Mouse (Mus musculus) E14TG2a.4 (cell line): Measurements from ENCODE around the gene Setd5.

Source experiments
- H3K27me3 ChIP-seq: 2 replicates; pipeline ENCODE4 v1.6.1; 2014; ENCODE audit warnings: low read length, control low read depth; ENCODE audit not compliant: insufficient read depth
- H3K36me3 ChIP-seq: 2 replicates; pipeline ENCODE4 v1.6.1; 2014; ENCODE audit warnings: low read length, control low read depth; ENCODE audit not compliant: insufficient read depth
- H3K4me1 ChIP-seq: replicated peaks from 2 replicates; pipeline ENCODE4 v1.6.1; 2014; ENCODE audit warnings: low read depth, low read length, control low read depth
- H3K4me3 ChIP-seq: replicated peaks from 2 replicates; pipeline ENCODE4 v1.5.1; 2014; ENCODE audit warnings: mild to moderate bottlenecking, low read length
- H3K9me3 ChIP-seq: 2 replicates; pipeline ENCODE4 v1.6.1; 2014; ENCODE audit warnings: low read length, control low read depth
- CTCF ChIP-seq: conservative IDR thresholded peaks from 2 replicates; pipeline ENCODE4 v1.5.1; 2014; ENCODE audit warnings: low read length
- NANOG ChIP-seq: IDR thresholded peaks from 2 replicates; pipeline ENCODE4 v1.6.1; 2014; ENCODE audit warnings: borderline replicate concordance, low read length, mixed read lengths
- POU5F1 ChIP-seq: IDR thresholded peaks from 2 replicates; pipeline ENCODE4 v1.6.1; 2014; ENCODE audit warnings: low read length, borderline replicate concordance

Gene Setd5

GRCm38 (mm10) chr6:113095547-113095946, 18.4 kb downstream of the Setd5 start:
- Histone ChIP-seq H3K4me1 (peaks cover 58% of the 10 kb centered on the region), H3K27me3 (no peaks in the 10 kb centered on the region), H3K4me3 (no peak overlapping the region), H3K36me3 (peaks cover 10% of the 10 kb centered on the region), H3K9me3 (no peaks in the 10 kb centered on the region)
- TF ChIP-seq NANOG = no peak
- TF ChIP-seq POU5F1 = no peak
- TF ChIP-seq CTCF = no peak

GRCm38 (mm10) chr6:113097662-113098061, 20.5 kb downstream of the Setd5 start:
- TF ChIP-seq CTCF (no peak), POU5F1 (no peak), NANOG (no peak)
- Histone ChIP-seq H3K27me3 (no peaks in the 10 kb centered on the region), H3K36me3 (peaks cover 11% of the 10 kb centered on the region), H3K9me3 (no peaks in the 10 kb centered on the region), H3K4me3 (no peak overlapping the region), H3K4me1 (peaks cover 61% of the 10 kb centered on the region)

- no peak for TF ChIP-seq NANOG
- TF ChIP-seq CTCF = no peak
- no peak for TF ChIP-seq POU5F1
- H3K4me3 ChIP-seq = no peak overlapping the region
- no peaks in the 10 kb centered on the region for H3K27me3 ChIP-seq
- H3K4me1 ChIP-seq = peaks cover 61% of the 10 kb centered on the region
- peaks cover 19% of the 10 kb centered on the region for H3K36me3 ChIP-seq
- H3K9me3 ChIP-seq = no peaks in the 10 kb centered on the region
Observed at GRCm38 (mm10) chr6:113099640-113100289, 22.6 kb downstream of the Setd5 start.

GRCm38 (mm10) chr6:113102541-113102940, 25.4 kb downstream of the Setd5 start:
- H3K4me1 ChIP-seq = peaks cover 40% of the 10 kb centered on the region

DNA sequence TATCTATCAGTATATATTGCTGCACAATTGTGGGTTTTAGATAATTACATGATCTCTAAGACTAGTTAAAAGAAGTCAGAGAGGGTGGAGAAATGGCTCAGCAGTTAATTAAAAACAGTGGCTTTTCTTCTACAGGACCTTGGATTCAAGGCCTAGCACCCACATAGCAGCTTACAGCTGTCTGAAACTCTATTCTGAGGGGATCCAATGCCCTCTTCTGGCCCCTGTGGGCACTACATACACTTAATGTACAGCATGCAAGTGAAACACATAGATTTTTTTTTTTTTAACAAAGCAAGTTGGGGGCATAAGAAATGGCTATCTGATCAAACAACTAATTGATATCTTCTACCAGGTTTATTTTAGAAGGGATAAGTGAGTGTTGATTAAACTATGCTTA, 26.6 kb downstream of the Setd5 start:
- H3K36me3 ChIP-seq = peaks cover 54% of the 10 kb centered on the region
- no peak overlapping the region for H3K4me3 ChIP-seq
- H3K4me1 ChIP-seq = peaks cover 28% of the 10 kb centered on the region
- peak; percentile 47 for TF ChIP-seq CTCF
- no peak for TF ChIP-seq POU5F1
- H3K27me3 ChIP-seq = no peaks in the 10 kb centered on the region
- no peaks in the 10 kb centered on the region for H3K9me3 ChIP-seq

More at GRCm38 (mm10) chr6:113102541-113102940, 25.4 kb downstream of the Setd5 start:
- no peak for TF ChIP-seq NANOG
- TF ChIP-seq POU5F1 = no peak
- no peak for TF ChIP-seq CTCF
- no peaks in the 10 kb centered on the region for H3K9me3 ChIP-seq
- no peaks in the 10 kb centered on the region for H3K27me3 ChIP-seq
- peaks cover 44% of the 10 kb centered on the region for H3K36me3 ChIP-seq
- no peak overlapping the region for H3K4me3 ChIP-seq

- Histone ChIP-seq H3K27me3 (no peaks in the 10 kb centered on the region), H3K36me3 (peaks cover 94% of the 10 kb centered on the region), H3K9me3 (no peaks in the 10 kb centered on the region), H3K4me3 (no peak overlapping the region), H3K4me1 (peaks cover 8% of the 10 kb centered on the region; the same call in 1 of the 2 replicates)
- TF ChIP-seq NANOG (no peak), POU5F1 (no peak), CTCF (no peak)
Observed at GRCm38 (mm10) chr6:113109378-113109777, 32.2 kb downstream of the Setd5 start.

DNA sequence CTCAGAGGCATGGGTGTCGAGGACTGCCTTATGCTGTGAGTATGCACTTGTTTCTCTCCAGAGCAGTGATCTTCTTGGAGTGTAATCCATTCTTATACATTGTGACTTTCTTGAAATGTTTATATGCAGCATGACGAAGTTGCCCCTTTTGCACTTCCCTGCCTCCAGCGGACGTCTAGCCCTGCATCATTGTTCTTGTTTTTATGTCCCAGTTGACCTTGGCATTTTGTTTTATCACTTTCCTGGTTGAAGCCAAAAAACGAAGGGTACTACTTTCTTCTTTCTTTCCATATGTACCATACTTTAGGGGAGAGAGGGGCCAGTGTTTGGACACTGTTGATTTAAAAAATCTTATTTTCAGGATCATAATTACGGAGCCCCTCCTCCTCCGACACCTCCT, 32.8 kb downstream of the Setd5 start:
- Histone ChIP-seq H3K4me3 (no peak overlapping the region), H3K4me1 (0 out of 2 replicates have a peak, but pooled peaks cover 3% of the 10 kb centered on the region), H3K27me3 (no peaks in the 10 kb centered on the region), H3K36me3 (peaks cover 94% of the 10 kb centered on the region), H3K9me3 (no peaks in the 10 kb centered on the region)
- TF ChIP-seq CTCF = no peak

DNA sequence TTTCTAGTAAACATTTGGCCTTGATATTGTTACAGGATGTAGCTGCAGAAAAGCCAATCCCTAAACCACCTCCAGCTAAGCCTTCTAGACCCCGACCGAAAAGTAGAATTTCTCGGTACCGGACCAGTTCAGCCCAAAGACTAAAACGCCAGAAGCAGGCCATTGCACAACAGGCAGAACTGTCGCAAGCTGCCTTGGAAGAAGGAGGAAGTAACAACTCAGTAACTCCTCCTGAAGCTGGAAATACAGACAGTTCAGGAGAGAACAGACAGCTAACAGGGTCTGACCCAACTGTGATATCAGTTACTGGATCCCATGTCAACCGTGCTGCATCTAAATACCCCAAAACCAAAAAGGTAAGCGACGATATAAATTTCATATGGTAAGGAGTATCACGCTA, 43.6 kb downstream of the Setd5 start:
- H3K9me3 ChIP-seq = no peaks in the 10 kb centered on the region

GRCm38 (mm10) chr6:113133360-113133759, 56.2 kb downstream of the Setd5 start:
- Histone ChIP-seq H3K4me1 (no peaks in the 10 kb centered on the region), H3K4me3 (no peak overlapping the region)

More for the DNA sequence above, 43.6 kb downstream of the Setd5 start:
- Histone ChIP-seq H3K4me1 (no peaks in the 10 kb centered on the region), H3K4me3 (no peak overlapping the region), H3K36me3 (peaks cover 97% of the 10 kb centered on the region), H3K27me3 (no peaks in the 10 kb centered on the region)
- TF ChIP-seq CTCF = no peak
- TF ChIP-seq POU5F1 = no peak
- TF ChIP-seq NANOG = no peak

More at GRCm38 (mm10) chr6:113133360-113133759, 56.2 kb downstream of the Setd5 start:
- H3K9me3 ChIP-seq = no peaks in the 10 kb centered on the region
- H3K27me3 ChIP-seq = no peaks in the 10 kb centered on the region
- peaks cover 86% of the 10 kb centered on the region for H3K36me3 ChIP-seq
- TF ChIP-seq NANOG = no peak
